In the genomic region with DNA sequence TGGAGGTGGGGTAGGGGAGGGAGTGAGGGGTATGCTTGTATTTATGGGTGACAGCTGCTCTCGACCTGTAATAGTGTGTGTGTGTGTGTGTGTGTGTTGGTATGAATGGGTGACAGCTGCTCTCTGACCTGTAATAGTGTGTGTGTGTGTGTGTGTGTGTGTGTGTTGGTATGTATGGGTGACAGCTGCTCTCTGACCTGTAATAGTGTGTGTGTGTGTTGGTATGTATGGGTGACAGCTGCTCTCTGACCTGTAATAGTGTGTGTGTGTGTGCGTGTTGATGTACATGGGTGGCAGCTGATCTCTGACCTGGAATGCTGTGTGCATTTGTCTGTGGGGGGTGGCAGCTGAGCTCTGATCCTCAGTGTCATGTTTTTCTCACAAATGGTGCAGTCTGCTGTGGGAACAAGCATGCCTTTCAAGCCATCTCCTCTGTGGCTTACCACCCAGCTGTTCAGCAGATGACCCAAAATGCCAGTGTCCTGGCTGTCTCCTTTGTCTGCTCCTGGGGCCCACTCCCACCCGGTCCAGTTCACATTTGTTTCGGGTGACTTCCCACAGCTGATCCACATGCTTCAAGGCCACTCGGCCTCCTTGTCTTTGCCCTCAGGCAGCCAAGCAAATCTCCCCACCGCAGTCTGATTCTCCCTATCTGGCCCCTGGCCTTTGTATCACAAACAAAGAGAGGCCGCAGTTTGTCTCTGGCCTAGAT, we compare ENCODE assay signal across 9 mouse cellular contexts. TPM values are rescaled to one million over a fixed set of nuclear protein-coding genes. Genes with fewer than 3 reads are reported as not detected.
DNase-seq lines count a peak whose midpoint lies in the region; ATAC-seq and TF ChIP-seq lines count a peak whose summit lies in the region.
"Had no signal": no experiment of that assay in that cellular context is flagged by ENCODE, and none has a peak within 500 bp of the region (broad histone marks: within the 10 kb centered on the region; RNA-seq: fewer than 3 reads in every experiment).

No protein-coding gene starts in this region.

- intact Hi-C loops in gastrocnemius, postnatal 14 days (cut with DNase I; ENCODE audit: low total_unique reads), result no loop called here

- peaks cover 80% of the 10 kb centered on the region for H3K36me3 ChIP-seq in forebrain, embryonic 12.5 days (replicated peaks)
- peaks cover 65% of the 10 kb centered on the region for H3K36me3 ChIP-seq in forebrain, embryonic 14.5 days (ENCODE audit: control insufficient read depth, insufficient read depth, low read length)
- H3K36me3 ChIP-seq in midbrain, embryonic 11.5 days (ENCODE audit: control insufficient read depth, insufficient read depth, low read length), result peaks cover 22% of the 10 kb centered on the region
- H3K36me3 ChIP-seq in midbrain, embryonic 16.5 days (ENCODE audit: control insufficient read depth, insufficient read depth, low read length), result peaks cover 30% of the 10 kb centered on the region
- peaks cover 81% of the 10 kb centered on the region for H3K36me3 ChIP-seq in limb, embryonic 14.5 days (ENCODE audit: control insufficient read depth, insufficient read depth, low read length)

- H3K9me3 ChIP-seq in forebrain, embryonic 12.5 days, result no peaks in the 10 kb centered on the region
- H3K9me3 ChIP-seq in forebrain, embryonic 14.5 days (replicated peaks; ENCODE audit: control insufficient read depth, low read length), result no peaks in the 10 kb centered on the region
- no peaks in the 10 kb centered on the region for H3K9me3 ChIP-seq in midbrain, embryonic 11.5 days (ENCODE audit: control insufficient read depth, low read length)
- no peaks in the 10 kb centered on the region for H3K9me3 ChIP-seq in midbrain, embryonic 16.5 days (replicated peaks; ENCODE audit: control insufficient read depth, low read length, poor library complexity, severe bottlenecking)
- H3K9me3 ChIP-seq in limb, embryonic 14.5 days (ENCODE audit: control insufficient read depth, low read length), result no peaks in the 10 kb centered on the region

- 33% methylated on average over 7 of the region's 7 CpGs for WGBS in forebrain, embryonic 12.5 days
- WGBS in forebrain, embryonic 14.5 days, result 36% methylated on average over 7 of the region's 7 CpGs
- WGBS in midbrain, embryonic 11.5 days, result 27% methylated on average over 7 of the region's 7 CpGs
- 15% methylated on average over 7 of the region's 7 CpGs for WGBS in midbrain, embryonic 16.5 days
- 71% methylated on average over 7 of the region's 7 CpGs for WGBS in limb, embryonic 14.5 days

- H3K9ac ChIP-seq in forebrain, embryonic 12.5 days, result peak overlapping the region; percentile 13; the same call in 1 of the 2 replicates
- H3K9ac ChIP-seq in forebrain, embryonic 14.5 days (ENCODE audit: low read length), result no peak overlapping the region
- H3K9ac ChIP-seq in midbrain, embryonic 11.5 days (ENCODE audit: low read length), result 0 out of 2 replicates have a peak overlapping the region, but pooled peaks have one; percentile 21
- H3K9ac ChIP-seq in midbrain, embryonic 16.5 days (ENCODE audit: low read depth, low read length), result no peak overlapping the region
- no peak overlapping the region for H3K9ac ChIP-seq in limb, embryonic 14.5 days (ENCODE audit: low read depth, low read length, severe bottlenecking)

- peak overlapping the region; percentile 65 for H3K27ac ChIP-seq in forebrain, embryonic 12.5 days
- H3K27ac ChIP-seq in forebrain, embryonic 14.5 days (ENCODE audit: low read depth, low read length), result no peak overlapping the region
- peak overlapping the region; percentile 58 for H3K27ac ChIP-seq in midbrain, embryonic 11.5 days (ENCODE audit: low read depth, low read length)
- no peak overlapping the region for H3K27ac ChIP-seq in midbrain, embryonic 16.5 days (ENCODE audit: low read length)
- H3K27ac ChIP-seq in limb, embryonic 14.5 days (replicated peaks; ENCODE audit: low read depth, low read length), result no peak overlapping the region

- no peaks in the 10 kb centered on the region for H3K27me3 ChIP-seq in forebrain, embryonic 12.5 days
- H3K27me3 ChIP-seq in forebrain, embryonic 14.5 days (replicated peaks; ENCODE audit: control insufficient read depth, insufficient read depth, low read length), result no peaks in the 10 kb centered on the region
- H3K27me3 ChIP-seq in midbrain, embryonic 11.5 days (ENCODE audit: control insufficient read depth, insufficient read depth, low read length), result no peaks in the 10 kb centered on the region
- no peaks in the 10 kb centered on the region for H3K27me3 ChIP-seq in midbrain, embryonic 16.5 days (ENCODE audit: control insufficient read depth, insufficient read depth, low read depth, low read length)
- H3K27me3 ChIP-seq in limb, embryonic 14.5 days (ENCODE audit: control insufficient read depth, insufficient read depth, low read length), result no peaks in the 10 kb centered on the region

- no peak for DNase-seq in forebrain, embryonic 14.5 days (ENCODE audit: low spot score)
- DNase-seq in midbrain, embryonic 11.5 days (ENCODE audit: low spot score, missing footprints), result peak; percentile 92
- peak; percentile 54 for DNase-seq in limb, embryonic 14.5 days (ENCODE audit: low spot score)
- DNase-seq in gastrocnemius, postnatal 14 days, result no peak
- DNase-seq in adrenal gland, postnatal 36 days, result no peak

- H3K4me1 ChIP-seq in forebrain, embryonic 12.5 days, result peaks cover 34% of the 10 kb centered on the region
- H3K4me1 ChIP-seq in forebrain, embryonic 14.5 days (ENCODE audit: control insufficient read depth, insufficient read depth, low read length), result no peaks in the 10 kb centered on the region
- peaks cover 20% of the 10 kb centered on the region for H3K4me1 ChIP-seq in midbrain, embryonic 11.5 days (ENCODE audit: control insufficient read depth, insufficient read depth, low read length)
- no peaks in the 10 kb centered on the region for H3K4me1 ChIP-seq in midbrain, embryonic 16.5 days (ENCODE audit: control insufficient read depth, insufficient read depth, low read length)
- H3K4me1 ChIP-seq in limb, embryonic 14.5 days (ENCODE audit: control insufficient read depth, insufficient read depth, low read length), result no peaks in the 10 kb centered on the region

- no peak overlapping the region for H3K4me3 ChIP-seq in forebrain, embryonic 12.5 days (replicated peaks)
- no peak overlapping the region for H3K4me3 ChIP-seq in forebrain, embryonic 14.5 days (ENCODE audit: low read depth, low read length)
- H3K4me3 ChIP-seq in midbrain, embryonic 11.5 days (ENCODE audit: low read depth, low read length), result no peak overlapping the region
- no peak overlapping the region for H3K4me3 ChIP-seq in midbrain, embryonic 16.5 days (ENCODE audit: low read depth, low read length)
- H3K4me3 ChIP-seq in limb, embryonic 14.5 days (replicated peaks; ENCODE audit: low read length), result no peak overlapping the region

- ATAC-seq in forebrain, embryonic 12.5 days (ENCODE audit: low FRiP score), result no peak
- ATAC-seq in forebrain, embryonic 14.5 days, result no peak
- ATAC-seq in midbrain, embryonic 11.5 days (ENCODE audit: low FRiP score), result peak; percentile 57
- no peak for ATAC-seq in midbrain, embryonic 16.5 days
- peak; percentile 58 for ATAC-seq in limb, embryonic 14.5 days (ENCODE audit: low FRiP score, low read depth)
- ATAC-seq in inflammation-experienced regulatory T-cells, adult 6 months, result no peak
- ATAC-seq: lung, postnatal 0 days had no signal

- TF ChIP-seq POLR2A in limb, embryonic 14.5 days (IDR thresholded peaks at IDR 0.05; ENCODE audit: borderline replicate concordance, extremely low read depth, insufficient read depth, insufficient read length), result no peak

- H3K4me2 ChIP-seq in forebrain, embryonic 12.5 days, result no peak overlapping the region
- no peak overlapping the region for H3K4me2 ChIP-seq in forebrain, embryonic 14.5 days (ENCODE audit: low read length)
- H3K4me2 ChIP-seq in midbrain, embryonic 11.5 days, result no peak overlapping the region
- H3K4me2 ChIP-seq in midbrain, embryonic 16.5 days (ENCODE audit: low read length), result no peak overlapping the region
- no peak overlapping the region for H3K4me2 ChIP-seq in limb, embryonic 14.5 days (replicated peaks; ENCODE audit: low read depth, low read length, severe bottlenecking)

RNA-seq across cellular contexts. Expression of gene Gapdh, which starts 9.2 kb away (rescaled TPM):
- polyA plus RNA-seq in forebrain, embryonic 12.5 days (2016; fragmentation: Nextera tagmentation; extraction: Ambion mirVana), result 2,231 and 2,319 TPM in 2 replicates
- 1,676 and 1,964 TPM in 2 replicates for polyA plus RNA-seq in forebrain, embryonic 14.5 days (2014; fragmentation: Nextera tagmentation; extraction: Ambion mirVana)
- 2,357 and 2,675 TPM in 2 replicates for polyA plus RNA-seq in midbrain, embryonic 11.5 days (2014; fragmentation: Nextera tagmentation; extraction: Ambion mirVana)
- polyA plus RNA-seq in midbrain, embryonic 16.5 days (2015; fragmentation: Nextera tagmentation; extraction: Ambion mirVana), result 1,326 and 1,443 TPM in 2 replicates
- 3,758 and 4,454 TPM in 2 replicates for polyA plus RNA-seq in limb, embryonic 14.5 days (2012; rRNA removed)
- polyA plus RNA-seq in limb, embryonic 14.5 days (2014; fragmentation: Nextera tagmentation; extraction: Ambion mirVana), result 1,656 and 1,691 TPM in 2 replicates
- over 10,000 TPM in 1 of 2 experiments, 1,000 to 10,000 TPM in 1; 9,479 to 10,041 TPM for total RNA-seq in gastrocnemius, postnatal 14 days (2021)
- polyA plus RNA-seq in inflammation-experienced regulatory T-cells, adult 6 months (2017; shearing (Covaris generic)), result 100 to 1,000 TPM; 217 to 463 (median 365) TPM
- 1,000 to 10,000 TPM; 2,066 to 3,178 TPM for total RNA-seq in adrenal gland, postnatal 36 days (2021)

RNA-seq across cellular contexts. Expression of gene Iffo1, which starts 12.0 kb away (rescaled TPM):
- polyA plus RNA-seq in forebrain, embryonic 12.5 days (2016; fragmentation: Nextera tagmentation; extraction: Ambion mirVana), result 15.9 and 16.0 TPM in 2 replicates
- polyA plus RNA-seq in forebrain, embryonic 14.5 days (2014; fragmentation: Nextera tagmentation; extraction: Ambion mirVana), result 10.8 and 13.4 TPM in 2 replicates
- polyA plus RNA-seq in midbrain, embryonic 11.5 days (2014; fragmentation: Nextera tagmentation; extraction: Ambion mirVana), result 8.4 and 8.6 TPM in 2 replicates
- polyA plus RNA-seq in midbrain, embryonic 16.5 days (2015; fragmentation: Nextera tagmentation; extraction: Ambion mirVana), result 21.1 and 21.2 TPM in 2 replicates
- 64.7 and 78.6 TPM in 2 replicates for polyA plus RNA-seq in limb, embryonic 14.5 days (2012; rRNA removed)
- polyA plus RNA-seq in limb, embryonic 14.5 days (2014; fragmentation: Nextera tagmentation; extraction: Ambion mirVana), result 25.9 and 34.1 TPM in 2 replicates
- total RNA-seq in gastrocnemius, postnatal 14 days (2021), result 10 to 100 TPM; 24.0 to 28.7 TPM
- 10 to 100 TPM in 1 of 3 experiments, 1 to 10 TPM in 2; 6.9 to 12.4 (median 9.8) TPM for polyA plus RNA-seq in inflammation-experienced regulatory T-cells, adult 6 months (2017; shearing (Covaris generic))
- 10 to 100 TPM; 18.4 to 21.8 TPM for total RNA-seq in adrenal gland, postnatal 36 days (2021)

RNA-seq across cellular contexts. Expression of gene Nop2, which starts 25.4 kb away (rescaled TPM):
- polyA plus RNA-seq in forebrain, embryonic 12.5 days (2016; fragmentation: Nextera tagmentation; extraction: Ambion mirVana), result 62.9 and 63.6 TPM in 2 replicates
- 46.8 and 52.7 TPM in 2 replicates for polyA plus RNA-seq in forebrain, embryonic 14.5 days (2014; fragmentation: Nextera tagmentation; extraction: Ambion mirVana)
- 55.1 and 58.4 TPM in 2 replicates for polyA plus RNA-seq in midbrain, embryonic 11.5 days (2014; fragmentation: Nextera tagmentation; extraction: Ambion mirVana)
- polyA plus RNA-seq in midbrain, embryonic 16.5 days (2015; fragmentation: Nextera tagmentation; extraction: Ambion mirVana), result 49.2 and 49.3 TPM in 2 replicates
- 43.7 and 48.5 TPM in 2 replicates for polyA plus RNA-seq in limb, embryonic 14.5 days (2012; rRNA removed)
- polyA plus RNA-seq in limb, embryonic 14.5 days (2014; fragmentation: Nextera tagmentation; extraction: Ambion mirVana), result 54.2 TPM in 2 replicates
- total RNA-seq in gastrocnemius, postnatal 14 days (2021), result 10 to 100 TPM; 16.0 to 20.4 TPM
- polyA plus RNA-seq in inflammation-experienced regulatory T-cells, adult 6 months (2017; shearing (Covaris generic)), result 10 to 100 TPM; 32.7 to 50.7 (median 48.1) TPM
- 10 to 100 TPM; 39.5 to 64.3 TPM for total RNA-seq in adrenal gland, postnatal 36 days (2021)

RNA-seq across cellular contexts. Expression of gene Ncapd2, which starts 34.4 kb away (rescaled TPM):
- 221 and 246 TPM in 2 replicates for polyA plus RNA-seq in forebrain, embryonic 12.5 days (2016; fragmentation: Nextera tagmentation; extraction: Ambion mirVana)
- polyA plus RNA-seq in forebrain, embryonic 14.5 days (2014; fragmentation: Nextera tagmentation; extraction: Ambion mirVana), result 64.4 and 67.6 TPM in 2 replicates
- polyA plus RNA-seq in midbrain, embryonic 11.5 days (2014; fragmentation: Nextera tagmentation; extraction: Ambion mirVana), result 127 and 140 TPM in 2 replicates
- polyA plus RNA-seq in midbrain, embryonic 16.5 days (2015; fragmentation: Nextera tagmentation; extraction: Ambion mirVana), result 39.4 and 41.2 TPM in 2 replicates
- polyA plus RNA-seq in limb, embryonic 14.5 days (2012; rRNA removed), result 250 and 270 TPM in 2 replicates
- 82.9 and 96.9 TPM in 2 replicates for polyA plus RNA-seq in limb, embryonic 14.5 days (2014; fragmentation: Nextera tagmentation; extraction: Ambion mirVana)
- total RNA-seq in gastrocnemius, postnatal 14 days (2021), result 10 to 100 TPM; 18.4 to 18.7 TPM
- polyA plus RNA-seq in inflammation-experienced regulatory T-cells, adult 6 months (2017; shearing (Covaris generic)), result 10 to 100 TPM; 25.4 to 88.8 (median 51.2) TPM
- 10 to 100 TPM; 18.5 to 25.6 TPM for total RNA-seq in adrenal gland, postnatal 36 days (2021)

RNA-seq across cellular contexts. Expression of gene Mrpl51, which starts 34.5 kb away (rescaled TPM):
- 192 and 193 TPM in 2 replicates for polyA plus RNA-seq in forebrain, embryonic 12.5 days (2016; fragmentation: Nextera tagmentation; extraction: Ambion mirVana)
- polyA plus RNA-seq in forebrain, embryonic 14.5 days (2014; fragmentation: Nextera tagmentation; extraction: Ambion mirVana), result 160 and 179 TPM in 2 replicates
- polyA plus RNA-seq in midbrain, embryonic 11.5 days (2014; fragmentation: Nextera tagmentation; extraction: Ambion mirVana), result 200 and 208 TPM in 2 replicates
- 132 TPM in 2 replicates for polyA plus RNA-seq in midbrain, embryonic 16.5 days (2015; fragmentation: Nextera tagmentation; extraction: Ambion mirVana)
- 56.5 and 75.0 TPM in 2 replicates for polyA plus RNA-seq in limb, embryonic 14.5 days (2012; rRNA removed)
- 189 and 199 TPM in 2 replicates for polyA plus RNA-seq in limb, embryonic 14.5 days (2014; fragmentation: Nextera tagmentation; extraction: Ambion mirVana)
- 100 to 1,000 TPM; 214 to 227 TPM for total RNA-seq in gastrocnemius, postnatal 14 days (2021)
- 100 to 1,000 TPM in 1 of 3 experiments, 10 to 100 TPM in 2; 65.3 to 102 (median 74.3) TPM for polyA plus RNA-seq in inflammation-experienced regulatory T-cells, adult 6 months (2017; shearing (Covaris generic))
- 100 to 1,000 TPM; 176 to 205 TPM for total RNA-seq in adrenal gland, postnatal 36 days (2021)

Comparison
In these comparisons a context has a peak if more than half of its experiments do, and no peak if none do; other contexts are left out.
1. ATAC-seq: peak in midbrain, embryonic 11.5 days (single experiment) and limb, embryonic 14.5 days (single experiment); none in forebrain, embryonic 12.5 days (single experiment), forebrain, embryonic 14.5 days (single experiment), midbrain, embryonic 16.5 days (single experiment) and inflammation-experienced regulatory T-cells, adult 6 months (single experiment).
2. H3K27ac ChIP-seq: peak in forebrain, embryonic 12.5 days (single experiment) and midbrain, embryonic 11.5 days (single experiment); none in forebrain, embryonic 14.5 days (single experiment), midbrain, embryonic 16.5 days (single experiment) and limb, embryonic 14.5 days (single experiment).
3. H3K9ac ChIP-seq: peak in forebrain, embryonic 12.5 days (single experiment) and midbrain, embryonic 11.5 days (single experiment); none in forebrain, embryonic 14.5 days (single experiment), midbrain, embryonic 16.5 days (single experiment) and limb, embryonic 14.5 days (single experiment).
4. DNase-seq: peak in midbrain, embryonic 11.5 days (single experiment) and limb, embryonic 14.5 days (single experiment); none in forebrain, embryonic 14.5 days (single experiment), gastrocnemius, postnatal 14 days (single experiment) and adrenal gland, postnatal 36 days (0 of 2).